18 mouse cellular contexts compared by ENCODE assay signal in the genomic region with DNA sequence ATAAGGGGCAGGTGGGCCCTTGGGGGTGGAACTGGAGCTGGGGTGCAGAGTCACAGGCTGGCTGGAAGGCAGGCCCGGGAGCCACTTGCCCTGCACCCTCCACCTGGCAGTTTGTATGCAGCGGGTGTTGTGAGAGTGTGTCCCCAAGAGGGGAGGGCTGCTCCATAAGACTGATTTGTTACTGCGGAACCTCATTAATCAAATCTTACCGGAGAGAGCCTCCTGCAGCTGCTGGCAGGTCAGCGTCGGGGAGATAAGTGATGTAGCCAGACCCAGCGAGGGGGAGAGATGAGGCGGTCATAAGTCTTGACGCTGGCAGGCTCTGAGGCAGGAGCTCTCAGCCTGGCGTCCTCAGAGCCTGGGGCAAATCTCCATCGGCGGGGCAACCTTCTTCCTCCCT.
DNase-seq lines count a peak whose midpoint lies in the region; ATAC-seq and TF ChIP-seq lines count a peak whose summit lies in the region.
"Had no signal": no experiment of that assay in that cellular context is flagged by ENCODE, and none has a peak within 500 bp of the region (broad histone marks: within the 10 kb centered on the region; RNA-seq: fewer than 3 reads in every experiment).

No protein-coding gene starts in this region.

- peaks cover 51% of the 10 kb centered on the region for H3K4me1 ChIP-seq in hindbrain, embryonic 13.5 days (replicated peaks)
- peaks cover 3% of the 10 kb centered on the region; the same call in 1 of the 2 replicates for H3K4me1 ChIP-seq in midbrain, postnatal 0 days (ENCODE audit: insufficient read depth, low read length)
- H3K4me1 ChIP-seq: liver, embryonic 15.5 days had no signal

- H3K27me3 ChIP-seq in hindbrain, embryonic 13.5 days, result peaks cover 16% of the 10 kb centered on the region; the same call in 1 of the 2 replicates
- H3K27me3 ChIP-seq in midbrain, postnatal 0 days (ENCODE audit: insufficient read depth, low read length), result no peaks in the 10 kb centered on the region

- WGBS in hindbrain, embryonic 13.5 days, result 18% methylated on average over 12 of the region's 12 CpGs
- 27% methylated on average over 12 of the region's 12 CpGs for WGBS in midbrain, postnatal 0 days

- no peak overlapping the region for H3K4me3 ChIP-seq in hindbrain, embryonic 13.5 days
- no peak overlapping the region for H3K4me3 ChIP-seq in midbrain, postnatal 0 days (ENCODE audit: low read depth, low read length)
- H3K4me3 ChIP-seq: embryonic facial prominence, embryonic 15.5 days; forebrain, embryonic 10.5 days; gastrocnemius, adult 2 months; intestine, embryonic 15.5 days; liver, embryonic 15.5 days had no signal

- no peak for TF ChIP-seq CTCF in midbrain, postnatal 0 days (IDR thresholded peaks at IDR 0.05)

- no peaks in the 10 kb centered on the region for H3K9me3 ChIP-seq in hindbrain, embryonic 13.5 days
- H3K9me3 ChIP-seq in midbrain, postnatal 0 days (ENCODE audit: low read length), result no peaks in the 10 kb centered on the region
- H3K9me3 ChIP-seq: embryonic facial prominence, embryonic 15.5 days; forebrain, embryonic 10.5 days; intestine, embryonic 15.5 days; liver, embryonic 15.5 days had no signal

- no peak overlapping the region for H3K4me2 ChIP-seq in hindbrain, embryonic 13.5 days
- H3K4me2 ChIP-seq in midbrain, postnatal 0 days (ENCODE audit: low read depth, low read length, poor library complexity, severe bottlenecking), result no peak overlapping the region
- H3K4me2 ChIP-seq: embryonic facial prominence, embryonic 15.5 days; intestine, embryonic 15.5 days; liver, embryonic 15.5 days had no signal

- DNase-seq in retina, embryonic 14.5 days (ENCODE audit: low spot score), result peak; percentile 27
- DNase-seq in retina, postnatal 1 day, result no peak
- DNase-seq in midbrain, postnatal 0 days (ENCODE audit: low spot score), result peak; percentile 28
- no peak for DNase-seq in urinary bladder, postnatal 14 days (ENCODE audit: low spot score)
- DNase-seq in cerebellum, adult 8-10 months, result no peak
- DNase-seq: cerebellum, adult 9-10 months; gastrocnemius, adult 2 months; heart, adult 18-20 months; heart, postnatal 36 days; layer of hippocampus, postnatal 36 days; thymus, postnatal 25 days had no signal

- H3K36me3 ChIP-seq in hindbrain, embryonic 13.5 days, result no peaks in the 10 kb centered on the region
- no peaks in the 10 kb centered on the region for H3K36me3 ChIP-seq in midbrain, postnatal 0 days (ENCODE audit: insufficient read depth, low read length)
- H3K36me3 ChIP-seq: embryonic facial prominence, embryonic 15.5 days; forebrain, embryonic 10.5 days; intestine, embryonic 15.5 days; liver, embryonic 15.5 days had no signal

- H3K9ac ChIP-seq in hindbrain, embryonic 13.5 days, result peak overlapping the region; percentile 39; the same call in 1 of the 2 replicates
- H3K9ac ChIP-seq in midbrain, postnatal 0 days (replicated peaks; ENCODE audit: low read length, poor library complexity, severe bottlenecking), result no peak overlapping the region
- H3K9ac ChIP-seq: embryonic facial prominence, embryonic 15.5 days; intestine, embryonic 15.5 days; liver, embryonic 15.5 days had no signal

- peak overlapping the region; percentile 55 for H3K27ac ChIP-seq in hindbrain, embryonic 13.5 days
- H3K27ac ChIP-seq in midbrain, postnatal 0 days (ENCODE audit: low read depth, low read length), result no peak overlapping the region
- H3K27ac ChIP-seq: embryonic facial prominence, embryonic 15.5 days; forebrain, embryonic 10.5 days; gastrocnemius, adult 2 months; intestine, embryonic 15.5 days; liver, embryonic 15.5 days; macrophage had no signal

- ATAC-seq in hindbrain, embryonic 13.5 days (ENCODE audit: low FRiP score), result peak; percentile 65
- ATAC-seq in midbrain, postnatal 0 days (ENCODE audit: low FRiP score), result no peak
- ATAC-seq in frontal cortex, adult (ENCODE audit: low TSS enrichment), result no peak
- ATAC-seq: intestine, embryonic 15.5 days had no signal

Comparison
In these comparisons a context has a peak if more than half of its experiments do, and no peak if none do; other contexts are left out.
1. DNase-seq: peak in retina, embryonic 14.5 days (single experiment) and midbrain, postnatal 0 days (single experiment); none in retina, postnatal 1 day (single experiment), urinary bladder, postnatal 14 days (single experiment) and cerebellum, adult 8-10 months (single experiment).